Mouse (Mus musculus) limb, embryonic 14.5 days (tissue): Measurements from ENCODE around the gene Rpl27. TPM values are rescaled to one million over a fixed set of nuclear protein-coding genes. Genes with fewer than 3 reads are reported as not detected.

Experiments
- ATAC-seq: fragments of 200-750 bp; cut with Nextera tagmentation; 2 replicates; pipeline ENCODE4 v1.8.0; 2017; ENCODE audit warnings: low read depth, moderate number of reproducible peaks, moderate TSS enrichment; ENCODE audit not compliant: low FRiP score
- DNase-seq: peaks from one replicate; pipeline ENCODE4 v3.0.0-alpha.2; 2015; ENCODE audit warnings: low spot score
- H3K27ac ChIP-seq: fragments of 300-500 bp; sonication (generic); replicated peaks from 2 replicates; pipeline ENCODE4 v1.5.1; 2014; ENCODE audit warnings: low read depth, mild to moderate bottlenecking, low read length, moderate library complexity, mixed read lengths
- H3K27me3 ChIP-seq: fragments of 300-500 bp; sonication (generic); 2 replicates; pipeline ENCODE4 v1.6.1; 2014; ENCODE audit warnings: low read length, mixed read lengths; ENCODE audit not compliant: control insufficient read depth, insufficient read depth
- H3K36me3 ChIP-seq: fragments of 300-500 bp; sonication (generic); 2 replicates; pipeline ENCODE4 v1.6.1; 2014; ENCODE audit warnings: mild to moderate bottlenecking, low read length, moderate library complexity, mixed read lengths; ENCODE audit not compliant: control insufficient read depth, insufficient read depth
- H3K4me1 ChIP-seq: fragments of 300-500 bp; sonication (generic); 2 replicates; pipeline ENCODE4 v1.6.1; 2014; ENCODE audit warnings: antibody characterized with exemption, low read length, mixed read lengths; ENCODE audit not compliant: control insufficient read depth, insufficient read depth
- H3K4me2 ChIP-seq: fragments of 300-500 bp; sonication (generic); replicated peaks from 2 replicates; pipeline ENCODE4 v1.6.1; 2014; ENCODE audit warnings: low read depth, mild to moderate bottlenecking, low read length, moderate library complexity; ENCODE audit not compliant: severe bottlenecking
- H3K4me3 ChIP-seq: fragments of 300-500 bp; sonication (generic); replicated peaks from 2 replicates; pipeline ENCODE4 v1.5.1; 2014; ENCODE audit warnings: low read length
- H3K9ac ChIP-seq: fragments of 300-500 bp; sonication (generic); 2 replicates; pipeline ENCODE4 v1.6.1; 2014; ENCODE audit warnings: mild to moderate bottlenecking, low read depth, low read length, moderate library complexity; ENCODE audit not compliant: severe bottlenecking
- H3K9me3 ChIP-seq: fragments of 300-500 bp; sonication (generic); 2 replicates; pipeline ENCODE4 v1.6.1; 2016; ENCODE audit warnings: low read length; ENCODE audit not compliant: control insufficient read depth
- POLR2A ChIP-seq: fragments of 200-500 bp; IDR thresholded peaks from 2 replicates; pipeline ENCODE4 v1.8.0; 2012; ENCODE audit warnings: inconsistent platforms, mild to moderate bottlenecking, moderate library complexity, borderline replicate concordance; ENCODE audit not compliant: insufficient read depth, insufficient read length; ENCODE audit errors: extremely low read depth
- WGBS: fragments of 180-500 bp; shearing (Covaris S2); extraction: QIAGEN DNeasy Blood & Tissue Kit; methylation state at CpG from one replicate; pipeline ENCODE4 v1.1.7; 2014; 5-methylcytosine and 5-hydroxymethylcytosine counted together
- microRNA-seq: library from miRNA; unstranded; fragments of <30 nt; microRNA quantifications from one replicate; pipeline ENCODE4, GENCODE M21; 2016
- polyA plus RNA-seq, 2 experiments: library from polyadenylated mRNA; depleted of rRNA in 1 of 2; stranded (reverse) in 1 of 2; unstranded in 1 of 2; fragments of >200 nt; fragmentation: Nextera tagmentation in 1 of 2; extraction: Ambion mirVana in 1 of 2; gene quantifications; 2 replicates each; pipeline versions ENCODE4 v1.2.1 to v1.2.3; 2012 to 2014

The Rpl27 gene
- polyA plus RNA-seq, 2 experiments = 422 to 1,303 TPM

DNA sequence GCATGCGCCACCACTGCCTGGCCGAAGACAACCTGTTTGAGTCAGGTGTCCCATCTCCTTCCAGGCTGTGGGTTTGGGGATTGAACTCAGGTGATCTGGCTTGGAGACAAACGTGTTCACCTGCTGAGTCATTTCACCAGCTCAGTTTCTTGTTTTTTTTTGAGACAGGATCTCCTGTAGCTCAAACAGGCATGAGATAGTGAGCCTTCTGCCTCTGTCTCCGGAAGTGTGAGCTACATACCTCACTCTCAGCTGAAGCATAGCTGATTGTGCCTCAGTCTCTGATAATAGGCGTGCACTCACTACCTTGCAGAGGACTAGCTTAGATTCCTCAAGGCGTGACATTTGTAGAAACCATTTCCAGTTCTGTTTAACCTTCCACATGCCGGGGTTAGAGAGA is 42.7 kb downstream of the Rpl27 start:
- no peaks in the 10 kb centered on the region for H3K27me3 ChIP-seq
- no peak overlapping the region for H3K9ac ChIP-seq
- no peaks in the 10 kb centered on the region for H3K4me1 ChIP-seq
- no peaks in the 10 kb centered on the region for H3K9me3 ChIP-seq
- H3K27ac ChIP-seq = no peak overlapping the region
- TF ChIP-seq POLR2A = no peak
- DNase-seq = no peak
- WGBS = 83% methylated on average over 7 of the region's 7 CpGs
- H3K4me2 ChIP-seq = no peak overlapping the region
- ATAC-seq = no peak
- peaks cover 14% of the 10 kb centered on the region for H3K36me3 ChIP-seq
- no peak overlapping the region for H3K4me3 ChIP-seq

DNA sequence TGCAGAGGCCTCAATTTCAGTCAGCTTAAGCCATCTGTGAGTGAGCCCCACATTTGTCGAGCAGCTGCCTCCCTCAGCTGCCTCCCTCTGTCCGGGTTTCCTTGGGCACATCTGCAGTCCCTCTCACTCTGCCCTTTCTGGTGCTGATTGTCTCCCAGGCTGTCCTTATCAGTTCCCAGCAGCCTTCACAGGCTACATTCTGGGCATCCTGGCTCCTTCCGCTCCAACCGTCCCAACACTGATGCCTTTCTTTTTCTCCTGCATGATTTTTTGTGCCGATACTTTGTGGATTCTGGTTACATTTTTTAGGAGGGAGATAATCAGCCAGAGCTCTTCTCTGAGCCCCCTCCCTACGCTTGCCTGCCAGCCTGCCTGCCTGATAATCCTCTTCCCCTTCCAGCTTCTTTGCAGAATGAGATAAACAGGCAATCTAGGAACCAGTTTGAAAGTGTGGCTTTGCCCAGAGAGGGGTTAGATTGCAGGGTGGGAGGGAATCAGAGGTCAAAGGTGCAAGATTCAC is 43.5 kb downstream of the Rpl27 start:
- no peaks in the 10 kb centered on the region for H3K4me1 ChIP-seq
- ATAC-seq (no peak), DNase-seq (no peak)
- H3K36me3 ChIP-seq = peaks cover 14% of the 10 kb centered on the region
- no peaks in the 10 kb centered on the region for H3K9me3 ChIP-seq
- no peak overlapping the region for H3K4me2 ChIP-seq
- no peaks in the 10 kb centered on the region for H3K27me3 ChIP-seq
- 46% methylated on average over 6 of the region's 6 CpGs for WGBS
- no peak overlapping the region for H3K9ac ChIP-seq
- no peak for TF ChIP-seq POLR2A
- no peak overlapping the region for H3K27ac ChIP-seq
- no peak overlapping the region for H3K4me3 ChIP-seq

DNA sequence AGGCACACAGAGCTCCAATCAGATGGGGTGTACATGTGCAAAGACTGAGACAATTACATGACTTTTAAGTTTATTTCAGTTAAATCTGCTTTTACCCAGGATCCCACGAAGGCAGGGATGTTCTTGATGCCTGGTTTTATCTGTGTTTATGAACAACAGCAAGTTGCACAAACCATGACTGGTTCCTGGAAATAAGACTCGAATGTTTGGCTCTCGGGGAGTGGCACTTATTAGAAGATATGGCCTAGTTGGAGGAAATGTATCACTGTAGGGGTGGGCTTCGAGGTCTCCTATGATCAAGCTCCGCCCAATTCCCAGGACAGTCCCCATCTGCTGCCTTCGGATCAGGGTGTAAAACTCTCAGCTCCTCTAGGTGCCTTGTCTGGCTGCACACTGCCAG is 44.0 kb downstream of the Rpl27 start:
- no peak overlapping the region for H3K27ac ChIP-seq
- H3K4me3 ChIP-seq = no peak overlapping the region
- no peaks in the 10 kb centered on the region for H3K9me3 ChIP-seq
- WGBS = 71% methylated on average over 6 of the region's 6 CpGs
- ATAC-seq (no peak), DNase-seq (no peak)
- H3K36me3 ChIP-seq = peaks cover 14% of the 10 kb centered on the region
- H3K4me2 ChIP-seq = no peak overlapping the region
- H3K9ac ChIP-seq = no peak overlapping the region
- TF ChIP-seq POLR2A = no peak
- H3K4me1 ChIP-seq = no peaks in the 10 kb centered on the region
- H3K27me3 ChIP-seq = no peaks in the 10 kb centered on the region

Small RNA genes within 50 kb of the gene (microRNA-seq; reads per million reads assigned to microRNA genes)
- not detected for gene Mir6929

Other genes starting within 250 kb of the Rpl27 start
- gene Ezh1, start 215.8 kb upstream of the Rpl27 start, polyA plus RNA-seq (2012; rRNA removed) = 28.3 and 28.4 TPM in 2 replicates
- gene Ezh1, start 215.8 kb upstream of the Rpl27 start, polyA plus RNA-seq (2014; fragmentation: Nextera tagmentation; extraction: Ambion mirVana) = 14.4 and 17.0 TPM in 2 replicates
- gene Ramp2, start 196.3 kb upstream of the Rpl27 start, polyA plus RNA-seq (2012; rRNA removed) = 89.4 and 108 TPM in 2 replicates
- gene Ramp2, start 196.3 kb upstream of the Rpl27 start, polyA plus RNA-seq (2014; fragmentation: Nextera tagmentation; extraction: Ambion mirVana) = 98.9 and 104 TPM in 2 replicates
- gene Vps25, start 188.6 kb upstream of the Rpl27 start, polyA plus RNA-seq (2012; rRNA removed) = 70.3 and 71.7 TPM in 2 replicates
- gene Vps25, start 188.6 kb upstream of the Rpl27 start, polyA plus RNA-seq (2014; fragmentation: Nextera tagmentation; extraction: Ambion mirVana) = 120 and 124 TPM in 2 replicates
- gene Wnk4, start 181.7 kb upstream of the Rpl27 start, polyA plus RNA-seq (2012; rRNA removed) = 14.9 and 18.4 TPM in 2 replicates
- gene Wnk4, start 181.7 kb upstream of the Rpl27 start, polyA plus RNA-seq (2014; fragmentation: Nextera tagmentation; extraction: Ambion mirVana) = 9.9 and 10.7 TPM in 2 replicates
- gene Cntd1, start 163.3 kb upstream of the Rpl27 start, polyA plus RNA-seq (2012; rRNA removed) = 1.1 and 1.6 TPM in 2 replicates
- gene Cntd1, start 163.3 kb upstream of the Rpl27 start, polyA plus RNA-seq (2014; fragmentation: Nextera tagmentation; extraction: Ambion mirVana) = 0.61 and 0.93 TPM in 2 replicates
- gene Coa3, start 163.2 kb upstream of the Rpl27 start, polyA plus RNA-seq (2012; rRNA removed) = 110 and 183 TPM in 2 replicates
- 182 and 187 TPM in 2 replicates for gene Coa3, start 163.2 kb upstream of the Rpl27 start, polyA plus RNA-seq (2014; fragmentation: Nextera tagmentation; extraction: Ambion mirVana)
- 86.5 and 100 TPM in 2 replicates for gene Becn1, start 140.0 kb upstream of the Rpl27 start, polyA plus RNA-seq (2012; rRNA removed)
- 118 and 135 TPM in 2 replicates for gene Becn1, start 140.0 kb upstream of the Rpl27 start, polyA plus RNA-seq (2014; fragmentation: Nextera tagmentation; extraction: Ambion mirVana)
- 128 and 142 TPM in 2 replicates for gene Psme3, start 126.1 kb upstream of the Rpl27 start, polyA plus RNA-seq (2012; rRNA removed)
- gene Psme3, start 126.1 kb upstream of the Rpl27 start, polyA plus RNA-seq (2014; fragmentation: Nextera tagmentation; extraction: Ambion mirVana) = 105 TPM in 2 replicates
- gene Aoc2, start 117.2 kb upstream of the Rpl27 start, polyA plus RNA-seq (2012; rRNA removed) = 6.2 and 8.2 TPM in 2 replicates
- 0.84 and 0.86 TPM in 2 replicates for gene Aoc2, start 117.2 kb upstream of the Rpl27 start, polyA plus RNA-seq (2014; fragmentation: Nextera tagmentation; extraction: Ambion mirVana)
- 3.1 TPM in 2 replicates for gene Aoc3, start 111.7 kb upstream of the Rpl27 start, polyA plus RNA-seq (2012; rRNA removed)
- 0.68 and 1.0 TPM in 2 replicates for gene Aoc3, start 111.7 kb upstream of the Rpl27 start, polyA plus RNA-seq (2014; fragmentation: Nextera tagmentation; extraction: Ambion mirVana)
- not detected in 2 replicates for gene G6pc, start 74.7 kb upstream of the Rpl27 start, polyA plus RNA-seq (2012; rRNA removed)
- gene G6pc, start 74.7 kb upstream of the Rpl27 start, polyA plus RNA-seq (2014; fragmentation: Nextera tagmentation; extraction: Ambion mirVana) = not detected in 2 replicates
- 39.3 and 41.1 TPM in 2 replicates for gene Aarsd1, start 24.7 kb upstream of the Rpl27 start, polyA plus RNA-seq (2012; rRNA removed)
- 62.8 and 63.2 TPM in 2 replicates for gene Aarsd1, start 24.7 kb upstream of the Rpl27 start, polyA plus RNA-seq (2014; fragmentation: Nextera tagmentation; extraction: Ambion mirVana)
- 1.3 and 4.2 TPM in 2 replicates for gene Gm27029, start 17.5 kb upstream of the Rpl27 start, polyA plus RNA-seq (2012; rRNA removed)
- gene Gm27029, start 17.5 kb upstream of the Rpl27 start, polyA plus RNA-seq (2014; fragmentation: Nextera tagmentation; extraction: Ambion mirVana) = 11.8 and 12.1 TPM in 2 replicates
- 19.3 and 20.6 TPM in 2 replicates for gene Rundc1, start 17.2 kb upstream of the Rpl27 start, polyA plus RNA-seq (2012; rRNA removed)
- gene Rundc1, start 17.2 kb upstream of the Rpl27 start, polyA plus RNA-seq (2014; fragmentation: Nextera tagmentation; extraction: Ambion mirVana) = 17.6 and 17.8 TPM in 2 replicates
- gene Ptges3l, start 17.0 kb upstream of the Rpl27 start, polyA plus RNA-seq (2012; rRNA removed) = 23.7 and 27.5 TPM in 2 replicates
- gene Ptges3l, start 17.0 kb upstream of the Rpl27 start, polyA plus RNA-seq (2014; fragmentation: Nextera tagmentation; extraction: Ambion mirVana) = 13.9 and 20.5 TPM in 2 replicates
- gene Ifi35, start 6.1 kb downstream of the Rpl27 start, polyA plus RNA-seq (2012; rRNA removed) = 13.1 and 15.2 TPM in 2 replicates
- 16.1 and 16.7 TPM in 2 replicates for gene Ifi35, start 6.1 kb downstream of the Rpl27 start, polyA plus RNA-seq (2014; fragmentation: Nextera tagmentation; extraction: Ambion mirVana)
- 20.7 and 21.8 TPM in 2 replicates for gene Rnd2, start 22.7 kb downstream of the Rpl27 start, polyA plus RNA-seq (2012; rRNA removed)
- 8.4 and 10.4 TPM in 2 replicates for gene Rnd2, start 22.7 kb downstream of the Rpl27 start, polyA plus RNA-seq (2014; fragmentation: Nextera tagmentation; extraction: Ambion mirVana)
- gene Vat1, start 23.9 kb downstream of the Rpl27 start, polyA plus RNA-seq (2012; rRNA removed) = 88.0 and 96.1 TPM in 2 replicates
- gene Vat1, start 23.9 kb downstream of the Rpl27 start, polyA plus RNA-seq (2014; fragmentation: Nextera tagmentation; extraction: Ambion mirVana) = 56.1 and 63.3 TPM in 2 replicates
- gene Brca1, start 109.7 kb downstream of the Rpl27 start, polyA plus RNA-seq (2012; rRNA removed) = 8.7 and 9.9 TPM in 2 replicates
- 10.7 and 11.6 TPM in 2 replicates for gene Brca1, start 109.7 kb downstream of the Rpl27 start, polyA plus RNA-seq (2014; fragmentation: Nextera tagmentation; extraction: Ambion mirVana)
- 82.7 and 93.1 TPM in 2 replicates for gene Nbr1, start 109.9 kb downstream of the Rpl27 start, polyA plus RNA-seq (2012; rRNA removed)
- 62.8 and 71.3 TPM in 2 replicates for gene Nbr1, start 109.9 kb downstream of the Rpl27 start, polyA plus RNA-seq (2014; fragmentation: Nextera tagmentation; extraction: Ambion mirVana)
- gene Tmem106a, start 139.9 kb downstream of the Rpl27 start, polyA plus RNA-seq (2012; rRNA removed) = 9.3 and 11.6 TPM in 2 replicates
- gene Tmem106a, start 139.9 kb downstream of the Rpl27 start, polyA plus RNA-seq (2014; fragmentation: Nextera tagmentation; extraction: Ambion mirVana) = 3.8 and 5.4 TPM in 2 replicates
- gene Gm11634, start 157.0 kb downstream of the Rpl27 start, polyA plus RNA-seq (2012; rRNA removed) = not detected in 2 replicates
- gene Gm11634, start 157.0 kb downstream of the Rpl27 start, polyA plus RNA-seq (2014; fragmentation: Nextera tagmentation; extraction: Ambion mirVana) = not detected in 2 replicates
- gene Rdm1, start 184.9 kb downstream of the Rpl27 start, polyA plus RNA-seq (2012; rRNA removed) = 35.5 and 36.0 TPM in 2 replicates
- 39.2 and 39.4 TPM in 2 replicates for gene Rdm1, start 184.9 kb downstream of the Rpl27 start, polyA plus RNA-seq (2014; fragmentation: Nextera tagmentation; extraction: Ambion mirVana)
- gene Arl4d, start 223.2 kb downstream of the Rpl27 start, polyA plus RNA-seq (2012; rRNA removed) = 3.0 and 4.2 TPM in 2 replicates
- gene Arl4d, start 223.2 kb downstream of the Rpl27 start, polyA plus RNA-seq (2014; fragmentation: Nextera tagmentation; extraction: Ambion mirVana) = 2.5 and 3.6 TPM in 2 replicates